Mouse (Mus musculus) liver, embryonic 14.5 days (tissue): Measurements from ENCODE around the gene Fads1. TPM values are rescaled to one million over a fixed set of nuclear protein-coding genes. Genes with fewer than 3 reads are reported as not detected.

Experiments
- ATAC-seq: fragments of 200-750 bp; cut with Nextera tagmentation; 2 replicates; pipeline ENCODE4 v1.8.0; 2017; ENCODE audit warnings: moderate number of reproducible peaks, mild to moderate bottlenecking, moderate library complexity; ENCODE audit not compliant: insufficient read depth
- DNase-seq, 3 experiments: peaks; one replicate each; pipeline ENCODE4 v3.0.0-alpha.2; 2012 to 2013; ENCODE audit warnings: low read depth in 3 of 3, low spot score in 3 of 3
- H3K27ac ChIP-seq: fragments of 300-500 bp; sonication (generic); 2 replicates; pipeline ENCODE4 v1.5.1; 2014; ENCODE audit warnings: moderate library complexity, mild to moderate bottlenecking, control low read depth, inconsistent platforms
- H3K27me3 ChIP-seq: fragments of 300-500 bp; sonication (generic); 2 replicates; pipeline ENCODE4 v1.6.1; 2014; ENCODE audit warnings: mild to moderate bottlenecking, low read length, moderate library complexity; ENCODE audit not compliant: control insufficient read depth, insufficient read depth
- H3K36me3 ChIP-seq: fragments of 300-500 bp; sonication (generic); replicated peaks from 2 replicates; pipeline ENCODE4 v1.6.1; 2014; ENCODE audit warnings: low read depth; ENCODE audit not compliant: control insufficient read depth, insufficient read depth
- H3K4me1 ChIP-seq, 2 experiments: fragments of 200-500 bp in 1 of 2; fragments of 300-500 bp in 1 of 2; sonication (generic) in 1 of 2; replicated peaks; 2 replicates each; pipeline ENCODE4 v1.6.1; 2012 to 2014; ENCODE audit warnings: antibody characterized with exemption in 1 of 2, inconsistent platforms in 1 of 2, low read length in 1 of 2; ENCODE audit not compliant: control insufficient read depth in 2 of 2, insufficient read depth in 2 of 2
- H3K4me2 ChIP-seq: fragments of 300-500 bp; sonication (generic); 2 replicates; pipeline ENCODE4 v1.6.1; 2014; ENCODE audit warnings: low read depth, mild to moderate bottlenecking, control low read depth, moderate library complexity
- H3K4me3 ChIP-seq, 2 experiments: fragments of 200-500 bp in 1 of 2; fragments of 300-500 bp in 1 of 2; sonication (generic) in 1 of 2; 2 replicates each; pipeline ENCODE4 v1.5.1; 2012 to 2014; ENCODE audit warnings: low read depth in 2 of 2, low read length in 2 of 2, mild to moderate bottlenecking in 2 of 2, control low read depth in 1 of 2, inconsistent platforms in 1 of 2, moderate library complexity in 1 of 2; ENCODE audit not compliant: insufficient read depth in 1 of 2
- H3K9ac ChIP-seq: fragments of 300-500 bp; sonication (generic); replicated peaks from 2 replicates; pipeline ENCODE4 v1.6.1; 2014; ENCODE audit warnings: mild to moderate bottlenecking, control low read depth, moderate library complexity
- H3K9me3 ChIP-seq: fragments of 300-500 bp; sonication (generic); 2 replicates; pipeline ENCODE4 v1.6.1; 2016; ENCODE audit warnings: low read length, mixed read lengths; ENCODE audit not compliant: control insufficient read depth
- CTCF ChIP-seq: IDR thresholded peaks from 2 replicates; pipeline ENCODE4 v1.5.1; 2016; ENCODE audit warnings: antibody characterized with exemption, low read depth, control low read depth
- EP300 ChIP-seq: IDR thresholded peaks from 2 replicates; pipeline ENCODE4 v1.6.1; 2016; ENCODE audit warnings: antibody characterized with exemption, low read depth
- WGBS: fragments of 180-500 bp; shearing (Covaris S2); extraction: QIAGEN DNeasy Blood & Tissue Kit; methylation state at CpG from one replicate; pipeline ENCODE4 v1.1.7; 2014; ENCODE audit not compliant: insufficient replicate concordance; 5-methylcytosine and 5-hydroxymethylcytosine counted together
- polyA plus RNA-seq, 2 experiments: library from polyadenylated mRNA; depleted of rRNA in 1 of 2; stranded (reverse) in 1 of 2; unstranded in 1 of 2; fragments of >200 nt; fragmentation: Nextera tagmentation in 1 of 2; extraction: Ambion mirVana in 1 of 2; gene quantifications; 2 replicates each; pipeline versions ENCODE4 v1.2.1 to v1.2.3; 2012 to 2014

Fads1 gene
- polyA plus RNA-seq, 2 experiments: 32.1 to 45.2 TPM

- H3K4me2 ChIP-seq: no peak overlapping the region
- peaks cover 33 to 45% of the 10 kb centered on the region in 2 experiments for H3K4me1 ChIP-seq
- DNase-seq (no peak), ATAC-seq (no peak)
- H3K9me3 ChIP-seq: no peaks in the 10 kb centered on the region
- no peak overlapping the region for H3K27ac ChIP-seq
- no peaks in the 10 kb centered on the region for H3K27me3 ChIP-seq
- 73% methylated on average over 4 of the region's 4 CpGs for WGBS
- no peak overlapping the region for H3K4me3 ChIP-seq
- H3K9ac ChIP-seq: no peak overlapping the region
- no peaks in the 10 kb centered on the region for H3K36me3 ChIP-seq
- TF ChIP-seq EP300 (no peak), CTCF (no peak)
These were observed 7.7 kb upstream of the Fads1 start for GRCm38 (mm10) chr19:10174956-10175355.

- H3K27me3 ChIP-seq: no peaks in the 10 kb centered on the region
- no peak overlapping the region for H3K4me3 ChIP-seq
- H3K27ac ChIP-seq: no peak overlapping the region
- H3K9me3 ChIP-seq: no peaks in the 10 kb centered on the region
- peaks cover 29 to 39% of the 10 kb centered on the region in 2 experiments for H3K4me1 ChIP-seq
- H3K9ac ChIP-seq: no peak overlapping the region
- H3K4me2 ChIP-seq: no peak overlapping the region
- no peak for TF ChIP-seq EP300
- no peak for TF ChIP-seq CTCF
- no peaks in the 10 kb centered on the region for H3K36me3 ChIP-seq
- WGBS: 72% methylated on average over 1 of the region's 1 CpGs
- DNase-seq (no peak), ATAC-seq (no peak)
These were observed 6.2 kb upstream of the Fads1 start for GRCm38 (mm10) chr19:10176477-10176876.

- Histone ChIP-seq H3K4me2 (no peak overlapping the region), H3K9ac (no peak overlapping the region), H3K9me3 (no peaks in the 10 kb centered on the region), H3K4me1 (peaks cover 26 to 36% of the 10 kb centered on the region in 2 experiments), H3K36me3 (no peaks in the 10 kb centered on the region), H3K4me3 (no peak overlapping the region), H3K27ac (no peak overlapping the region), H3K27me3 (no peaks in the 10 kb centered on the region)
- DNase-seq (no peak), ATAC-seq (no peak)
- WGBS: 40% methylated on average over 7 of the region's 7 CpGs
- TF ChIP-seq EP300: no peak
- no peak for TF ChIP-seq CTCF
These were observed 5.7 kb upstream of the Fads1 start for GRCm38 (mm10) chr19:10176941-10177372.

GRCm38 (mm10) chr19:10181225-10181624 is 1.5 kb upstream of the Fads1 start:
- DNase-seq: no peak
- Histone ChIP-seq H3K4me3 (no peak overlapping the region), H3K4me1 (peaks cover 5 to 24% of the 10 kb centered on the region in 2 experiments; a peak in 3 of 4 replicates), H3K9ac (no peak overlapping the region), H3K27me3 (no peaks in the 10 kb centered on the region), H3K9me3 (no peaks in the 10 kb centered on the region), H3K36me3 (peaks cover 9% of the 10 kb centered on the region), H3K27ac (no peak overlapping the region), H3K4me2 (no peak overlapping the region)
- no peak for TF ChIP-seq CTCF
- no peak for TF ChIP-seq EP300
- ATAC-seq: no peak
- WGBS: 83% methylated on average over 7 of the region's 7 CpGs

GRCm38 (mm10) chr19:10182142-10182541 is 546 bp upstream of the Fads1 start:
- H3K36me3 ChIP-seq: peaks cover 18% of the 10 kb centered on the region
- 24% methylated on average over 7 of the region's 7 CpGs for WGBS
- H3K4me3 ChIP-seq: peak overlapping the region; percentile 95 to 99
- peak overlapping the region; percentile 68 for H3K27ac ChIP-seq
- no peaks in the 10 kb centered on the region for H3K27me3 ChIP-seq
- ATAC-seq (peak; percentile 4), DNase-seq (no peak)
- peak overlapping the region; percentile 85 for H3K4me2 ChIP-seq
- peak overlapping the region; percentile 91 for H3K9ac ChIP-seq
- TF ChIP-seq CTCF: no peak
- no peak for TF ChIP-seq EP300
- peaks cover 5 to 21% of the 10 kb centered on the region in 2 experiments; a peak in 3 of 4 replicates for H3K4me1 ChIP-seq
- no peaks in the 10 kb centered on the region for H3K9me3 ChIP-seq
